Mouse (Mus musculus) testis, adult 2 months (tissue): Measurements from ENCODE around the gene Rab11fip4.

Experiments
- CTCF ChIP-seq: fragments of 200-500 bp; IDR thresholded peaks from 2 replicates; pipeline ENCODE4 v1.5.1; 2012; ENCODE audit warnings: low read depth, mild to moderate bottlenecking, inconsistent platforms, low read length, moderate library complexity; ENCODE audit not compliant: control insufficient read depth, insufficient read depth, insufficient replicate concordance
- POLR2A ChIP-seq: fragments of 200-500 bp; IDR thresholded peaks from 2 replicates; pipeline ENCODE4 v1.6.1; 2012; ENCODE audit warnings: low read depth, mild to moderate bottlenecking, inconsistent platforms, low read length, moderate library complexity; ENCODE audit not compliant: control insufficient read depth

DNA sequence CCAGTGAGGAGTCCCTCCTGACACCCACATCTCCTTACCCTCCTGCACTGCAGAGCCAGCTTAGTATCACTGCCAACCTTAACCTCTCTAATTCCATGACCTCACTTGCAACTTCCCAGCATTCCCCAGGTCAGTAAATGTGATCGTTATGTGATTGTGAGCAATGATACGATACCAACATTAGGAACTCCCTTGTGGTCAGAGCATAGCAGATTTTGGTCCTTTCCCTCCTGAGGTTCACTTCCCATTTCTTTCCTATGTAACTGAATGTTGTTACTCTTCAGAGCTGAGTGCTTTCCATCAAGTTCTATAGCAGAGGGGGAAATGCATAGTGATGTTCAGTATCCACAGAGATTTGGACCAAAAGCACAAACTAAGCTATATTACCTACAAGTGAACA lies 20.7 kb upstream of the Rab11fip4 start:
- TF ChIP-seq CTCF (no peak), POLR2A (no peak)
